Mouse (Mus musculus) embryo, embryonic 11 days (tissue): ENCODE measurements around the gene Mmp3.
"Not testable (repeated sequence)": the region's sequence is repeated elsewhere in the genome, so short reads cannot be mapped to it uniquely, and the experiment has no call there.

ENCODE experiments used
- DNase-seq: peaks from one replicate; pipeline ENCODE4 v3.0.0-alpha.2; 2015

Gene Mmp3

GRCm38 (mm10) chr9:7445522-7445921, at the start of gene Mmp3:
Gene Mmp3 (plus strand): TSS chr9:7445822.
- DNase-seq: no peak

- not testable (repeated sequence) for DNase-seq
Measured at GRCm38 (mm10) chr9:7396556-7396955, 49.1 kb upstream of the Mmp3 start.

GRCm38 (mm10) chr9:7453302-7453701, 7.7 kb downstream of the Mmp3 start:
- DNase-seq: no peak

GRCm38 (mm10) chr9:7470262-7470661, 24.6 kb downstream of the Mmp3 start:
- no peak for DNase-seq

GRCm38 (mm10) chr9:7483684-7484394, 38.2 kb downstream of the Mmp3 start:
- DNase-seq: no peak

GRCm38 (mm10) chr9:7501138-7501537, 55.5 kb downstream of the Mmp3 start:
- DNase-seq: no peak

- DNase-seq: no peak
Measured at GRCm38 (mm10) chr9:7502051-7502450, 56.4 kb downstream of the Mmp3 start, which contains the start of gene Mmp10. Gene Mmp10 (plus strand): TSS chr9:7502352.
